Mouse (Mus musculus) granulocyte monocyte progenitor cell, adult 5-6 weeks (primary cell): Measurements from ENCODE around the gene Piezo1. TPM values are rescaled to one million over a fixed set of nuclear protein-coding genes. Genes with fewer than 3 reads are reported as not detected.

Experiments
- ATAC-seq: replicated peaks from 2 replicates; pipeline ENCODE4 v1.8.0; 2016; ENCODE audit warnings: mild to moderate bottlenecking, moderate TSS enrichment, inconsistent platforms; ENCODE audit not compliant: poor library complexity, severe bottlenecking
- total RNA-seq, 2 experiments: library from RNA; stranded (forward) in 1 of 2; stranded (reverse) in 1 of 2; fragments of 200-712, 200-1000 nt in 1 of 2; fragments of >200 nt in 1 of 2; fragmentation: Nextera tagmentation in 1 of 2; gene quantifications; 2 replicates each; pipeline ENCODE4 v1.2.3; 2014 to 2017

The Piezo1 gene
- total RNA-seq, 2 experiments from 2014 or later, result 19.4 to 22.4 TPM

DNA sequence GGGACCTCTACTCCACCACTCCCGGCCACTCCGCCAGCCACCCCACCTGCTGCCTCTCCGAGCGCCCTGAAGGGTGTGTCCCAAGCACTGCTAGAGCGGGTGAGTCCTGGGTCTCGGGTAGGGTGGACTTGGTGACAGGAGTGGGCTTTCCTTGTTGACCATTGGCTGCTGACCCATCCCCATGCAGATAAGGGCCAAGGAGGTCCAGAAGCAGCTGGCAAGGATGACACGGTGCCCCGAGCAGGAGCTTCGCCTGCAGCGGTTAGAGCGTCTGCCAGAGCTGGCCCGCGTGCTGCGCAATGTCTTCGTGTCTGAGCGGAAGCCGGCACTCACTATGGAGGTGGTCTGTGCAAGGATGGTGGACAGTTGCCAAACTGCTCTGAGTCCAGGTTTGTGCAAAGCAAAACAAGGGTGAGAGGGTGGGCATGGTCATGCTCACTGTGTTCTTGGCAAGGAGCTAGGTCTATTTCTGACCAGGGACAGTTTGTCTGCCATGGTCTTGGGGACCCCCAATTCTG is 20.7 kb upstream of the Piezo1 start:
- no peak for ATAC-seq

DNA sequence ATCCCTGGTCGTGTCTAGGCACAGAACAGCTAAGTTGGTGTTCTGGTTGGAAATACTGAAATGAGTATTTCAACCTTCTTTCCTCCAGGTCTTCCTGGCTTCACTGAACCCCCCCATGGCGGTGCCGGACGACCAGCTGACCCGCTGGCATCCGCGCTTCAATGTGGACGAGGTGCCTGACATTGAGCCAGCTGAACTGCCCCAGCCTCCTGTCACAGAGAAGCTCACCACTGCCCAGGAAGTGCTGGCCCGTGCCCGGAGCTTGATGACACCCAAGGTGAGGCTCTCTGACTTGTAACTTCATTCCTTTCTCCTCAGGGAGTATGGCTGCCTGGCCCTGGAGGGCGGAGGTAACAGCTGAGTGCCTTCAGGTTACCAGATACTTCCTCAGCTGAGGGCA is 20.0 kb upstream of the Piezo1 start:
- no peak for ATAC-seq

DNA sequence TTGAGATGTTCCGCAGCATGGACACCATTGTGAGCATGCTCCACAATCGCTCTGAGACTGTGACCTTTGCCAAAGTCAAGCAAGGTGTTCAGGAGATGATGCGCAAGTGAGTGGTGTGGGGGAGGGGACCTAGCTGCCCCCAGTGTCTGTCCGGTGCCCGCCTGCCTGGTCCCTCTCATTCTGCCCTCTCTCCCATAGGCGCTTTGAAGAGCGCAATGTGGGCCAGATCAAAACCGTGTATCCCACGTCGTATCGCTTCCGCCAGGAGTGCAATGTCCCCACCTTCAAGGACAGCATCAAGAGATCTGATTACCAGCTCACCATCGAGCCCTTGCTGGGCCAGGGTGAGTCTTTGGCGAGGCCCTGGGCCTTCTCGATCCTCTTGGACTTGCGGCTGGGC is 18.9 kb upstream of the Piezo1 start:
- ATAC-seq, result no peak

DNA sequence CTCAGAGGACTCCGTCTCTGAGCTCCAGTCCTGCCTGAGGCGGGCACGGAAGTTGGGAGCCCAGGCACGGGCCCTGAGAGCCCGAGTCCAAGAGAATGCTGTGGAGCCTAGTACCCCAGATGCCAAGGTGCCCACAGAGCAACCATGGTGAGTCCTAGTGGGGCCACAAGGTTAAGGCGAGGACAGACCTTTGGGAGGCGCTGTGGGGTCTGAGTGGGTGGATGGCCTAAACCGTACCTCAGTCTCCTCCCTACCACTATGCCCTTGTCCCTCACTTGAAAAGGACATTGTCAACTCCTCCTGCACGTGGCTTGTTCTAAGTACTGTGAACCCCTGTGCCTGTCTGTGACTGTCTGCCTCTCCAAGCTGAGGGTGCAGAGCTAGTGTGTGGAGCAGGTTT is 18.2 kb upstream of the Piezo1 start:
- no peak for ATAC-seq

DNA sequence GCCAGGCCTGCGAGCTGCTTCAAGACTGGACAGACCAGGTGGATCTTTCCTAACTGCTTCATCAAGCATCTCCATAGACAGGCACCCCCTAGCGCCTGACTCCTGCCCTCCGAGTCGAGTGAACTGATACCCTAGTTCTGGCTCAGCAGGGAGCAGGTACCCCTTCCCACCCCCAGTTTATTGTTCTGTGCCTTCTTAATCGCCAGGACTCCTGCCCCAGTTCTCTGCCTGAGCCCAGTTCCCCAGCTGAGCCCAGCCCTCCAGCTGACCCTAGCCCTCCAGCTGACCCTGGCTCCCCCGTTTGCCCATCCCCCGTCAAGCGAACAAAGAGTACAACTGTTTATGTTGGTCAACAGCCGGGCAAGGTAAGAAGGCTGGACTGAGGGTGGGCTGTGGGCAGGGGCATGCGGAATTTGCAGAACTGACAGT is 17.8 kb upstream of the Piezo1 start:
- ATAC-seq, result no peak

DNA sequence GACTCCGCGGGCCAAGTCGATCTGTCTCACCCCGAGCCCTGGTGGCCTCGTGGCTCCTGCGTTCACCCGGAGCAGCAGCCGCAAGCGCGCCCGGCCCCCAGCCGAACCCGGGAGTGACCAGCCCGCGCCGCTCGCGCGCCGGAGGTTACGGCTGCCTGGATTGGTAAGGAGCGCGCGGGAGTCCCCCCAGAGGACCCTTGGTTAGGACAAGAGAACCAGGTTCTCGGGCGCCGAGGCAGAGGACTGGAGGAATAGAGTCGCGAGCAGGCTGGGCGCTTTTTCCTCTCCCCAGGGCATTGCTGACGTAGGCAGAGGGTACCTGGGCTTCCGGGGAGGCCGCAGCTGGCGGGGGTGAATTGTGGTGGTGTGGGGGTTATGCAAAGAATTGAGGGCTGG is 17.0 kb upstream of the Piezo1 start:
- ATAC-seq, result no peak

DNA sequence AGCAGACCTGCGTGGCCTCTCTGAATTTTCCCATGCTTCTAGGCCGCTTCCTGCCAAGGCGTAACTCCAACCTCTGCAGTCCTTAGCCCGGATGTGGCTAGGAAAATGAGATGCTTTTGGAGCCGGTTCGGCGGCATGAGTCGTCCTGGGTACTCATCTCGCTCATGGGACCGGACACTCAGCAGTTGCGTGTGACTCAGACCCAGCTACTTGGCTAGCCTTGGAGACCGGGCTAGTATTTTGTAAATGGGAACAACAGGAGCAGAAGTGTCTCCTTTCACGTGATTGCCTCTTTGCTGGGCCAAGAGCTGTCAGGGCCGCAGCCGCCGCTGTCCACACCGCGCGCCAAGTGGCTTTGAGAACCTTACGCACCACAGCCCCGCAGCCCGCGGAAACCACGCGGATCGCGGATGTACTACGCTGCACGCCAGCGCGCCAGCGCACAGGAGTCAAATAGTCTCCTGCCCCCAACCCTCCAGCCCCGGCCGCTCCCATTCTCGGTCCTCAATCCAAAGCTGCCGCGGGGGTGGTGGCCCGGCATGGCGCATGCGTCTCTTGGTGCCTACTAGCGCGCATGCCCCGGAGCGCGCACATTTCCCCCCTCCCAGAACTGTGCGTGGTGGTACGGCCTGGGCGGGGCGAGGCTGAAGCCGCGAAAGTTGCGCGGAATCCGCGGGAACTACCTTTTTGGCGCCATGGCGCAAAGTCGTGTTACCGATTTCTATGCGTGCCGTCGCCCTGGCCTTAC is 16.4 kb upstream of the Piezo1 start, which contains the start of gene Cdt1:
Gene Cdt1 (plus strand): TSS at position 655 of the 748 bp plus-strand sequence.
- ATAC-seq, result peak; percentile 71

DNA sequence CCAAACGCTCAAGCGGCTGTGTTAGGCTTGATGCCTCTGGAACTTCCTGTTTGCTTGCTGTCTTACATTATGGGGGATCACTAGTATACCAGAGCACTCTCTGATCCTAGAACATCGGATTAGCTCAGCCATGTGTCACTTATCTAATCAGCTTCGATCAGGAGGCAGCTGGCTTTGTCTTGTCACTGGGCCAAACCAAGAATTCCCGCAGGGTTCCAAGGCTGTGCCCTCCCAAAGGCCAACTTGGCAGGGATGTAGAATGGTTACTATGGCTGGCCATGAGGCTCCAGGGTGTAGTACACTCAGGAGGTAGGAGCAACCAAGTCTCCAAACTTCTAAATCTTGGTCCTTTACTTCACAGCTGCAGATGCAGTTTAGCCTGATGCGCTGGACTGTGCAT is 15.6 kb upstream of the Piezo1 start:
- ATAC-seq, result no peak

DNA sequence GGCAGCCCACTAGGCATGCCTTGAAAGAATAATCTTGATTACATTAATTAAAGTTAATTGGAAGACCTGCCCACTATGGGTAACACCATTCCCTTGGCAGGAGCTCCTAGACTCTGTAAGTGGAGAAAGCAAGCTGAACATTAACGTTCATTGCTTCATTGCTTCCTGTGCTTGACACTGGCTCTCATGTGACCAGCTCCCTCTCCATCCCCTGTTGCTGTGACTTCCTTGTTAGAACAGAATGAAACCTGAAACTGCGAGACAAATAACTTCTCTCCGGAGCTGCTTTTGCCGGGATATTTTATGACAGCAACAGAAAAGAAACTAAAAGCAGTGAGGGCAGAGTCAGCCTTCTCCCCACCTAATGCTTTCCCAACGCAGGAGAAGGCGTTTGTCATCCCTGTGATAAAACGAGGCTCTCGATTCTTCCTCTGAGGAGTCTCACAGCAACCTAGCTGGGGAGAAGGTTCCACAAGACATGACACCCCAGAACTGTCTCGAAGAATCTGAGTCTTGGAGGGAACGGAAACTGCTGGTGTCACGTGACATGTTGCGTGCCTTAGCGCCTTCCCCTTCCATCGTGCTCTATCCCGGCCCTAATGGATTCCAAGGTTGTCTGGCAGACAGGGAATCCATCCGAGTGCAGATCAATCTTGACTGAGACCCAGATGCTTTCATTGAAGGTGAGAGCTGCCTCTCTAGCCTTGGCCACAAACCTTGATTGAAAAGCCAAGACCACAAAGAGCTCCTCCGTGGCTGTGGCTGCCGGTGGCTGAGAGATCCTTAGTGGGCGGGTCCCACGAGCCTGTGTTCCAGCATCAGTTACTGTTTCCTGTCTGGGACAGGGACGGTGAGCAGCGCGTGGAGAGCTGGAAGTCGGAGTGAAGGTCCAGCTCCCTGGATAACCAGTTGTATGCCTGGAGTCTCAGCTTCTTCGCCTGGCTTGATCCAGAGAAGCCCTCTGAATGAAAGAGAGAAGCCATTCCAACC is 13.5 kb upstream of the Piezo1 start:
- ATAC-seq, result peak; percentile 51

DNA sequence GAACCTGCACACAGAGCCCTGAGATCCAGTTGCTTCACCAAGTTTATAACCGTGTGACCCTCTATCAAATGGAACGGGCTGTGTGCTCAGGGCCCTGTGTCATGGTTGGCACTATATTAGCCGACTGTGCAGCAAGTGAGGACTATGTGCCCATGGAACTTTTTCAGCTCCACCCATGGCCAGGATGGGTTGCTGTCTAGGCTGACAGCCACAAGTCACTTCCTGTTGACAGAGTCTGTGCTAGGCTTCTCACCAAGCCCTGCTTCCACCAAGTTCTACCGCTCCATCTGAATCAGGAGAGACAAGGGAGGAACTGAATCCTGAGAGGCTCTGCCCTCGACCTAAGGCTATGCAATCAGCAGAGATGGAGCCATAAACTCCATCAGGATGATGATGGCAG is 10.1 kb upstream of the Piezo1 start:
- ATAC-seq, result peak; percentile 42

DNA sequence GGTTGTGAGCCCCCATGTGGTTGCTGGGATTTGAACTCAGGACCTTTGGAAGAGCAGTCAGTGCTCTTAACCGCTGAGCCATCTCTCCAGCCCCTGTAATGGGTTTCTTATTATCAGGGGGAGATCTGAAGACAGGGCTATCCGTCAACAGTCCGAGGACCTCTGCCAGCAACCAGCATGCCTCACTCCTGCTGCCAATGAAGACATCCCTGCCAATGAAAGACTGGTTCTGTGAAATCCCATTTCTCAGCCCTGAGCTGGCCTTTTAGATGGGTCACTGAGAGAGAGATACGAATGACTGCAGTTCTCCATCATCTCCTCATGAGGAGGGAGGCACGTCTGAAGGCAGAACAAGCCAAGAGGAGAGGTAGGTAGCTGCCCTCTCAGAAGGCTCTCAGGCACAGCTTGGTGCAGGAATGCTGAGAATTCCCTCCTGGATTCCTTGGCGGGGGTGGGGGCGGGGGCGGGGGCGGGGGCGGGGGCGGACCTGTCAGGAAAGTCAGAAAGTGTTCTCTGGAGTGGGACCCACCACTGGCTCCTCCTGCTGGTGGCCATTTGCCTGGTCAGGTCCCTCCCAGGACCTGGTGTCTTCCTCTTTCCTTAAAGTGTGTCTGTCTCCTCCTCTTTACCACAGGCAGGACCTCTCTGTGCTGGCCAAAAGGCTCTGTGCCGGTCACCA is 7.7 kb upstream of the Piezo1 start:
- ATAC-seq, result peak; percentile 28; the same call in 1 of the 2 replicates

DNA sequence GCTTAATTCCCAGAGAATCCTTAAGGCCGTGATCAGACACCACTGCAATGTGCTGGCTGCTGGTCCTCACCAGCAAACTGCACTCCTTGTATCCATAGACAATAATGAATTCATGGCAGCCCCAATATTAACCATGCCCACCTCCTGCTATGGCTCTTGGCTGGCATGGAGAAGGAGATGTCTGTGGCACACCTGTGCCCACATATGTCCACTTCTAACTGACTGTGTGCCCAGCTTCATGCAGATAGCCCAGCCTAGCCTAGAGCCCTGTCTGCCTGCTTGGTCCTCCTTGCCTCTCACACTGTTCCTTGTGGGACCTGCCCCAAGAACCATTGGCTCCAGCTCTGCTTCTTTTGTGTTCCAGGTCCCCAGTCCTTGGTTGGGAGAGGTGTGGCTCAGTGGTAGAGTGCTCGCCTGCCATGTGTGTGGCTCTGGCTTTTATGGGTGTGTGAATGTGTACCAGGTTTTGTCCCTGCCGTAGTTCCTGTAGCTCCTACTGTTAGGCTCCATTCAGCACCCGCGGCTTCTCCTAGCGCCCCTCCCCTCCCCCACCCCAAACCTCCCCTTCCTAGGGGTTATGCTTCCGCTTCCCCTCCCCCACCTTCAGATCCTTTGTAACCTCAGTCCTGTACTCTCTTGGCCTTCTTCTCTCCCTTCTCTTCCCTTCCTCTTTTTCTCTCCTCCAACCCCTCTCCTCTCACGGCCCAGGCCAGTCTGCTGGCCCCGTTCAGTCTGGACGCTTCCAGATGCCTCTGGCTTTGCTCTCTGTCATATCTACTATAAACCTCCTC is 6.3 kb upstream of the Piezo1 start:
- peak; percentile 31 for ATAC-seq

DNA sequence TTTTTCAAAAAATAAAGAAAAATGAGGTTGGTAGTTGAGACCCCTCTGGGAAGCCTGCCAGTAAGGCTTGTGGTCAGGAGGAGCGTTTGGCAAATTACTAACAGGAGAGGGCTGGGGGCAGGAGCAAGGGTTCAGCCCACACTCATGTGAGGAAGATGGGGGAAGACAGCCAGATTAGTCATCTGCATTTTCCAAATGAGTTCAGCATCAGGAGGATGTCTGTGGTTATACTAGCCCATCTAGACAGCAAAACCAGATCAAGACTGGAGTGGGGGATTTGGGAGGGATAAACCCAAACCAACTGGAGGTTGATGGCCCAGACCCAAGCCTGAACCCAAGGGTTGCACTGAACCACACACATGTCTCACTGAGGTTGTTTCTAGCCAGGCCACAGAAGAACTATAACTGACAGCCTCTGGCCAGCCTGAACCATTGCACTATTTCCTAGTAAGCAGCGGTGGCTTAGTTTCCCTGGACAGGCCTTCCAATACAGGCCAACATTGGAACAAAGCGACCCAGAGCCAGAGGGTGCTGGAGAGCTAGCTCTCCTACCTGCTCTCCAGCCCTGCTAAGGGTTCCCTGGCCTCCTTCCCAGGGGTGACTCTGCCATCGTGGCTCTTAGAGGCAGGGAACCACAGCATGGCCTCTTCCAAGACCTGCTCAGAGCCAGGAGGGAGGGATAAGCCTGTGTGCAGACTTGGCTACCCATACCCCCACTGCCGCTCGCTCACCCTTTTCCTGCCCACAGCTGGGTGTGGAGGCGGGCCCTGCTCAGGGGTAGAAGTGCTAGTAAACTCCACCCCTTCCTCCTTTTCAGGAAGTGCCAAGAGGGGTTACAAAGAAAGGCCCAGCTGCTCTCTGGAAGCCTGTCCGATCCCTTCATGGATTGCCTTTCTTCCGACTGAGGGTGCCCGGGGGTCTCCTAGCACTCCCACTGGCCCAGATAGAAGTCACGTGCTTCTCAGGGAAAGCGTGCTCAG is 5.2 kb upstream of the Piezo1 start:
- peak; percentile 64 for ATAC-seq

DNA sequence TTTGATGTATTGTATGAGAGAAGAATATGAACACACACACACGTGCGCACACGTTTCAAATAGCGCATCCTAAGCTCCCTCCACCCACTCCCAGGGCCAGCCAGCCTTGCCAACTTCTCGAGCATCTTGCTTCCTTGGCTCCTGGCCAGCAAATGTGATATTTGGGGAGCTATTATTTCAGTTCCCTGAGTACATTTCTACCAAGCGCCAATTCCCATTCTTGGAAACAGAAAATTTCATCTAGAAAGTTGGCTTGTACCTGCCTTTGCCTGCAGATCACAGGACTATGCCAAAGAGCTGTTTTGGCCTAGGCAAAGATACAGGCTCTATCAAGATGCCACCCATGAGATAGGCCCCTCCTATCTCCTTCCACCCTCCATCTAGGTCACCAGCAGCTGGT is 3.7 kb upstream of the Piezo1 start:
- ATAC-seq, result no peak

DNA sequence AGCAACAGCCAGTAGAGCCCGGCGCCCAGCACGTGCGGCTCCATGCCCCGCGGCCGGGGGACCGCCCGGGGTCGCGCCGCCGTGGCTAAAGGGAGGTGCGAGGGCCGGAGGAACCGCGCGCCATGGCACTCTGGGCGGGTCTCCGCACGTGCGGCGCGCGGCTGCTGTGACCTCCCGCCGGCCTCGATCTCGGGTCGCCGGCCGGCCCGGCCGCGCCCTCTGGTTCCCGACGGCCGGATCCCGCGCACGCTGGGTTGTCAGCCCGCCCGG is 199 bp downstream of the Piezo1 start:
- no peak for ATAC-seq

DNA sequence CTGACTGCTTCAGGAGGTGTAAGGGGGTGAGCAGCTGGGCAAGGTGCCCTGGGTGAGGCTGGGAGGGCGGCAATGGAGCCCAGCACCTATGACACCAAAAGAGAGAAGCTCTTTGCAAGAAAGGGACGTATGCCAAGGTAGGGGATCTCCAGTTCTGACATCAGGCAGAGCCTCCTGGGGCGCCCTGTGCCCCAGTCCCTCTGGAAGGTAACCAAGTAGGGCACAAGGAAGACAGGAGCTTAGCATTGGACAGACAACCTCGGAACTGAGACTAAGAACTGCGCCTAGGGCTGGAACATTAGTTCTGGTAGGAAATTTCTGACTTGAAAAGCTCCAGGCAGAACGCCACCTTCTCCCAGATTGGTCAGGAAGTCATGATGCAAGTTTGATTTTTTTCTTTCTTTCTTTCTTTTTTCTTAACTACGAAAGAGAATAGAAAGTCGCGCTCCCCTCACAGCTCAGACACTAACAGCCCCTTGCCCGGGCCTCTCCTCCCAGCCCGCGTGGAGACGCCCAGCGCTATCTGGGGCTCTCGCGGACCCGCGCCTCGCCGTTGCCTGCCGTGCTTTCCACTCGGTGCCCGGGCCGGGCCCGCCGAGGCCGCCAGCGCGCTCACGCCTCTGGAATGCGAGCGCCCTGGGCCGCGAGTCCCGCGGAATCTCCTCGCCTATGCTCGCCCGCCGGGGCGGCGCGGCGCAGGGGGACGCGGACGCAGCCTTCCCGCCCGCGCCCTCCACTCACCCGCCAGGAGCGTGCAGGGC is 715 bp downstream of the Piezo1 start:
- no peak for ATAC-seq

DNA sequence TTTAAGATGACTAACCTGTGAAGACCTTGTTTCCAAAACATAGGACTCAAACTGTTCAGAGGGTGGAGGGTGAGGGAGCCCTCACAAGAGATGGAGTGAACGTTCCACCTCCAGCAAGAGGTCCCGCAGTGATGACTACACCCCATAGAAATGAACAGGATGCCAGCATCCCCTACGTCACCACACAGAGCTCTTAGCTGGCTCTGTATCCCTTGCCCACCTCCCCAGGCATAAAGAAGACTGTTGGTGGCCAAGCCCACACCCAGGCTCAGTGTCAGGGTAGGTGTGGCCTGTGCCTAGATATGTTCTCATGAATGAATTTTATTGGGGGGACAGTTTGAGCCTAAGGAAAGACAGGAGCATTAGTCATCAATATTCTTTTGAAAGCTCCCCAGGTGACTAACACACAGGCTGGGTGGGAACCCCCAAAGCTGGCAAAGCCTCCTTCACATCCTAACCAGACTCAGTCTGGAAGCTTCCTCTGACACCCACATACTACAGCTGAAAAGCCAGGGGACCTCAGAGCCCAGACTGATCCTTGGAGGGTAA is 2.2 kb downstream of the Piezo1 start:
- no peak for ATAC-seq

DNA sequence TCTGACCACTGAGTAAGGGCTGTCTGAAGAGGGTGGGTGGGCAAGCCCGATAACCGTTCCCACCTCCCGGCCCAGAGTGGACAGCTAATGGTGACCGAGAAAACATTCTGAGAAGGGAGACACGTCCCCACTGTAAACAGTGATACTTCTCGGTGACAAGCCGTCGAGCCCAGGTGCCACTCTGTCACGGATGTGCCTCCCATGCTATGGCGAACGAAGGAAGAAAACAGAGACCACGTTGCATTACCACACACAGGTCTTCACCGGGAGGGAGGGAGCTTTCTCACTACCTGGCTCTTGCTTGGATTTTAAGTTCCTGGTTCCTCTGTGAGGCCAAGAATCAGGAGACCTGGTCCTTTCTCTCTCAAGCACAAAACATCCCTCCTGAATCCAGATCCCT is 2.8 kb downstream of the Piezo1 start:
- no peak for ATAC-seq
